Mouse (Mus musculus) retina, adult 2 months (tissue): ENCODE data around the gene Cdca5.

Source experiments
- DNase-seq: peaks from one replicate; pipeline ENCODE4 v3.0.0-alpha.2; 2012; ENCODE audit warnings: low read depth, low spot score

Cdca5 gene

DNA sequence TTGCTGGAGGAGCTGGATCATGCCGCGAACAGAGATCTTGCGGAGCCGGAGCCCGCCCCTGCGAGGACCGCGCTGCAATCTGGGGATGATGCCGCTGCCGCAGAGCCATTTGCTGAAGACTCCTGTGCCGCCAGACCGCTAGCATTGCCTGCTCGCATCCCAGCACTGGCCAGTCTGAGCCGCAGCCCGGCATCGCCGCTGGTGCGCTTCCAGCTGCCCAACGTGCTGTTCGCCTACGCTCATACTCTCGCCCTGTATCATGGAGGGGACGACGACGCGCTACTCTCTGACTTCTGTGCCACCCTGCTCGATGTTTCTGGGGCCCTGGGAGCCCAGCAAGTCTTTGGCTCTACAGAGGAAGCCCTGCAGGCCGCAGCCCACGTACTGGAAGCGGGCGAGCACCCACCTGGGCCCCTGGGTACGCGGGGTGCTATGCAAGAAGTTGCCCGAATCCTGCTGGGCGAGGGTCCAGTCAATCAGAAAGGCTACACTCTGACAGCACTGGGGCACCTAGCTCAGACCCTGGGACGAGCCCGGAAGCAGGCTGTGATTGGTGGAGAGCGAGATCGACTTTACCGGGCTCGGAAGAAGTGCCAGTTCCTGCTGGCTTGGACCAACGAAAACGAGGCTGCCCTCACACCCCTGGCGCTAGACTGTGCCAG is 23.0 kb upstream of the Cdca5 start:
- DNase-seq = no peak

DNA sequence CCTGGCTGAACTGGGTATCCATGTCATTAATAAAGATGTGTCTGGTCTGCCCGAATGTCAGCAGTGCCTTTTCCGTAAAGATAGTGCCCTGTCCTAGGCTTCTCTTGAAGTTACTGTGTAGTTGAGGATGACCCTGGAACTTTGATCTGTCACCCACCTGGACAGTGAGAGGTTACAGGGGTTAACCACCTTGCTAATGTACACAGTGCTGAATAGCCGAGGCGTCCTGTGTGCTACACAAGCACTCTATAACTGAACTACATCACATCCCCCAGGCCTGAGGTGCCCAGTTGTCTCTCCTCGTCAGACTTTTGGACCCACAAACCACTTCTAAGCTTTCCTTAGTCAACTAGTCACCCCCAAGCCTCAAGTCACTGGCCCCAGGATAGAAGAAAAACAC is 22.4 kb upstream of the Cdca5 start:
- no peak for DNase-seq

DNA sequence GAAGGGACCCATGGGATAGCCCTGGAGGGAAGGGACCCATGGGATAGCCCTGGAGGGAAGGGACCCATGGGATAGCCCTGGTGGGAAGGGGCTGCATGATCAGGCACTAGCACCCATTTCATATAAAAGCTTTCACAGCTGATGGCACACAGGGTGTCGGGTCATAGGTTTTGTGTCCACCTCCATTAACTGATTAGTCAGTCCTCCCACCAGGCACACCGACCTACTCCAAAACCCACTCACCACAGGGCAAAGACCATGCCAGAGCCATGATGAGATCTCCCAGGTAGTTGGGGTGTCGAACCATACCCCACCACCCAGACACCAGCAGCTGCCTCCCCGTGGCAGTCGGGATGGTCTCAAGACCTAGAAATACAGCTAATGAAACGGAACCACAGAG is 21.7 kb upstream of the Cdca5 start:
- DNase-seq = no peak

DNA sequence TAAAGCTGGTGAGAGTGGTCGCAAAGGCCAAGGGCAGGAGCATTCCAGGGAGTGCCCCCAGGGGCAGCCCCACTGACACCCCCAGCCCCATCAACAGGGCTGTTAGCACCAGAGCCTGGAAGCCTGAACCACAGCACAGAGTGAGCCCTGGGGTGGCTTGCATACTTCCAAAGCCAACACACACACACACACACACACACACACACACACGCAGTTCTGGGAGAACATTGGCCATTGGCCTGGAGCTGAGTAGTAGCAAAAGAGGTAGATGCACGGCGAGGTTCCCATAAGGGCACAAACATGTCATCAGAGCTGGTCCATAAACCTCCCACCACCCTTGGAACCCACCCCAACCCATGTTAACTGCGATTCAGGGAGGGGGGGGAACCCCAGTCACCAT is 18.2 kb upstream of the Cdca5 start:
- no peak for DNase-seq

DNA sequence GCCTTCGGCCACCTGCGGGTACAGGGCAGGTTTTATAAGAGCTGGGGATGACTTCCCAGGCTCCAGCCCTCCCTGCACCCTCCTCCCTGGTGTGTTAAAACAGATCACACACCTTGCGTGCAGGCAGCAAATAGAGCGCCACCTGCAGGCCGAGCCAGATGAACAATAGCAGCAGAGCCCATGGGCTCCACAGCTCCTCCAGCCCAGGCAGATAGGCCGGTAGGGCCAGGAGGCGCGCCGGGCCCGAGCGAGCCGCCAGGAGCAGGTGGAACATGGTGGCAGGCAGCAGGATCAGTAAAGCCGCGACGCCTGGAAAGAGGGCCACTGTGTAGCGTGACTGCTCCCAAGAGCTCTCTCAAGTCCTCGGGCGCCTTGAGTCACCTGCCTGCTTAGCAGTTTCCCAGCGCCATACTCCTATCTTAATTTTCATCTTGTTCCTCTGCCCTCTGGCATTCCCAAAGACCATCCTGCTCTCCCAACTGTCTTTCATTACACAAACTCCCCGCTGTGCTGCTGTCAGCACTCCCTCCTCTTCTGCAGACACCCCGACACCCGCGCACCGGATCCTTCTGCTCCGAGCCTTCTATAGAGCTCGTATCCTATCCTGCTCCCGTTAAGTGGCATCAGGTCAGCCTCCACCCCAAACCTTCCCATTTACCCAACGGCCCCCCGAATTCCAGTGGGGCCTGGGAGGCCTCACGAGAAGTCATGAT is 17.6 kb upstream of the Cdca5 start:
- DNase-seq = no peak

DNA sequence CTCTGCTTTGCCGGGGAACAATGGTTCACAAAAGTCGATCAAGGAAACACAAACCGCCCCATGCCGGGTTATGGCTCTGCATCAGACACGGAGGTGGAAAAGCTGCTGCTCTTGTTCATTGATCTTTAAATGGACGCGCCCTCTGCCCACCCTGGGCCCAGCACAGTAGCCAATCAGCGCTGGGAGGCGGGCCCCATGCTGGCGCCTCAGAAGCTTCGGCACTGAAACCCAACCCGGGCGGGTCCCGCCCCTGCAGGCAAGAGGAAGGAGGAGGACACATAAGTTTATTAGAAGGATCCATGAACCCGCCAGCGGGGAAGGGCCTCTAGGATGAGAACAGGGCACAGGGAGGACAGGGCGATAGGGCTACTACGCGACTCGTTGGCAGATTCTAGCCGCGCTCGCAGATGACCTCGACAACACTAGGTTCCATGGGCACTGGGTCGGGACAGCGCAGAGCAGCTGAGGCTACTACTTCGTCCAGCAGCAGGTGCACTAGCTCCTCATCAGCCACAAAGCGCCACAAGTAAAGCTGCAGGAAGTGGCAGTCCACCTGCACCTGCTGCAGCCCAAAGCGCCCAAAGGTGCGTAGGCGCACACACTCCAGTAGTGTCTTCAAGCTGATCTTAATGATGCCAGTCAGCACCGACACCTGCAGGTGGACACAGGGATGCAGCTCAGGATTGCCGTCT is 16.9 kb upstream of the Cdca5 start, which contains the start of gene Tm7sf2:
TSS of gene Tm7sf2 (minus strand) at position 650 of the 692 bp plus-strand sequence.
- DNase-seq = no peak

DNA sequence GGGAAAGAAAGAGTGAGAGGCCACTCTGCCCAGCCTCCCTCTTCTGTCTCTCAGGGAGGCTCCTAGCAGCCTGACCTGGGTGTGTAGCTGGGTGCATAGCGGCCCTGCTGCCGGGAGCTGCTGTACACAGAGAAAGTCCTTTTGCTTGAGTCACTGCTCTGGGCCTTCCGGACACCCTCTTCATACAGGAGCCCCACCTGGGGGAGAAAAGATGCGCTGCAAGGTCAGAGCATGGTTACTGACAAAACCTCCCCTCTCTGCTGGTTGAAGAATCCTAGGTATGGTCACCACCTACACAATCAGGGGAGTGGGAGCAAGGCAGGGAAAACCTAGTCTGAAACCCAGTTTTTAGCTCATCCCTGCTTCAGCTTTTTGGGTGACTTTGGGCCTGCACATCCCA is 15.8 kb upstream of the Cdca5 start:
- DNase-seq = no peak

DNA sequence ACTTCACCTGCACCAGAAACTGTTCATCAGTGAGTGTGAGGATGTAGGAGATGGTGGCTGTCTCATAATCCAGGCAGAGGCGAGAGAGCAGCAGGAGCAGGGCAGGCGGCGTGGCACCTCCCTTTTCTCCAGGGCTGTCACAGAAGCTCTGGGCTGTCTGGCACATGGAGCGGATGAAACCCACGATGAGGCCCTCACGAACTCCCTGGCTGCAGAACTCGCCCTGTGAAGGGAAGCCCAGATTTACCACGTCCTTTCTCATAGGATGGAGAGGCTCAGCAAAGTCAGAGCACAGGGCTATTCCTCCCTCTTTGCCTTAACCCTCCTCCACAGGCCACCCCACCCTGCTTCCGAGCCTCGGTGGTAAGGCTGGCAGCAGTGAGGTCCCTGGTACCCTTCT is 14.9 kb upstream of the Cdca5 start:
- DNase-seq = no peak

DNA sequence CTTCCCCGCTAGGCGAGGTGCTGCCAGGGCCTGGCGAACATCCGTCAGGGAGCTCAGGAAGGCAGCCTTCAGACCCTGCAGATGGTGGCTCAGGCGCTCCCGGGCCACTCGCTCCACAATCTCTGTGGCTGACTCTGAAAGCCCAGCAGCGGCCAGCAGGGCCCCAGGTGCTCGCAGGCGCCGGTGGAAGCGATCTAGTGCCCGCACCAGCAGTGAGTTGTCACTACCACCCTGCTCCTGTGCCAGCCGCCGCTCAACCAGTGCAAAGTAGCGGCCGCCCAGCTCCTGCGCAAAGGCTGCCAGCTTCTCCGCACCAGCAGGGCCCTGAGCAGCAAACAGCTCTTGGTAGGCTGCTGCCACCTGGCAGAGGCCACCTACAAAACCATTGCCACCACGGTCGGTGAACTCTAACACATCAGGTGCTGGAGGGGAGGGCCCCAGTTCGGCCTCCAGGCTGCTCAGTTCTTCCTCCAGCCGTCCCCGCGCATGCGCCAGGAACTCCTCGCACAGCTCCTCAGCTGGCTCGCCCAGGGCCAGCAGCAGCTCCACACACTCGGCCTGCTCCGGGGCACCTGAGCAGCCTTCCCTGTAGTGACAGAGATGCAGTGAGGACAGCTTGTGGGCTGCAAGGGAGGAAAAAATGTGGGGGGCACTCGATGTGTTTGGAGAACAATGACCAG is 14.1 kb upstream of the Cdca5 start:
- DNase-seq = no peak

DNA sequence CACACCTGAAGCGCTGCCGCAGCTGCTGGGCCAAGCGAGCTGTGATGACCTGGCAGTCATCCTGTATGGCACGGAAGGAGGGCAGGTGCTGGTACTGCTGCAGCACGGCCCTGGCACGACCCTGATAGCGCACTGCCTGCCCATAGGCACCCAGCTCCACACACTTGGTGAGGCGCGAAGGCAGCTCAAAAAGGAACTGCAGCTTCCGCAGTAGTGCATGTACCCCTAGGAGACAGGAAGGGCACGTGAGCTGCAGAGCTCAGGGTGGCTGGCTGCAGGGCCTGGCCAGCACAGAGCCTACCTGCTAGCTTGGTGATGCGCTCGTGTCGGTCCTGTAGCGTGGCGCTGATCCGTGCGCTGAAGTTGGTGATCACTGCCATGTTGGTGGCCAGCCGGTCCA is 13.5 kb upstream of the Cdca5 start:
- DNase-seq = no peak

DNA sequence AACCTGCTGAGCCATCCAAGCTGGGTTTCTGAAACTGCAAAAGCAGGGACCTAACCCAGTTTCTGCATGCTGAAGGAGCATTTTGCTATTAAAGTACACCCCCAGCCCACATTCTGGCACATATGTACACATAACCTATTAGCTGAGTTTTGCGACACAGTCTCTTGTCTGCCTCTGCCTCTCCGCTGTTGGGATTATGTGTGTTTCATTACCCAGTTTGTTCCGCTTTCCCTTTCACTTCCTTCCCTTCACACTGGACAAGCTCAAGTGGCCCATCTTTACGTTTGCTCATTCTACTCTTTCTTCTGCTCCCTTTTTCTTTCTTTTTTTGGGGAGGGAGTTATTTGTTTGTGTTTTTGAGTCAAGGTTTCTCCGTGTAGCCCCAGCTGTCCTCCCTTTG is 10.9 kb upstream of the Cdca5 start:
- no peak for DNase-seq

DNA sequence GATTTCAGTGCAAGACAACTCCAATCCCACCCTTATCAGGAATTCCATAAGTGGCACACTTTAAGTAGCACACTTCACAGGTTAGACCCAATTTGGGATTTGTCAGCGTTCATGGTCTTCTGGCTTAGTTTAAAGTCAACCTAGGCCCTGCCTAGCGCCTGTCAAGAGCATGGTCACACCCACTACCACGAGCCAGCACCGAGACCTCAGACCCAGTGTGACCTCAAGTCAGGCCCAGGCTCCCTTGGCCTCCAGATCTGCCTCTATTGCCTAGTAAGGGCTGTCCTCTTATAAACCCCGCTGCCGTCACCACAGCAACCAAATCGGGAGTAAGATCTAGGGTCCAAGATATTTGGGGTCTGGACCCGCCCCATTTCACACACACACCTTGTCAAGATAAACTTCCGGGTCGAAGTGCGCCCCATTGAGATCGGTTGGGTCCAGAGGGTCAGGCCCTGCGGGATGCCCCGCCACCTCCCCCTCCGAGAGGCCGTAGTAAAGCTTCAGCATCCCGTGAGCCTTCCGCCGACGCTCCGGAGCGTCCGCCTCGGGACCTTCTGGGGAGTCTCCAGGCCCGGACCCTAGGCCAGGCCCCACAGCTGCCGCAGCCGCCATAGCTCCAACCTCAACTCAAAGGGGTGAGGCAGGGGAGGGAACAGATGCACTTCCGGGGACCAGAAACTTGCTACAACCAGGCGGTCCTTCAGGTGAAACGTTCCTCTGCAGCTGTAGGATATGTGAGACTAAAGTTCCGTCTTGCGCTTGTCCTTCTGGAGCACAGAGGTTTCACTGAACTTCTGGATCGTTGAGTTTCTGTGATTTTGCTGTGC is 8.0 kb upstream of the Cdca5 start, which contains the start of gene Vps51:
TSS of gene Vps51 (minus strand) at position 668 of the 830 bp plus-strand sequence.
- peak; percentile 90 for DNase-seq

DNA sequence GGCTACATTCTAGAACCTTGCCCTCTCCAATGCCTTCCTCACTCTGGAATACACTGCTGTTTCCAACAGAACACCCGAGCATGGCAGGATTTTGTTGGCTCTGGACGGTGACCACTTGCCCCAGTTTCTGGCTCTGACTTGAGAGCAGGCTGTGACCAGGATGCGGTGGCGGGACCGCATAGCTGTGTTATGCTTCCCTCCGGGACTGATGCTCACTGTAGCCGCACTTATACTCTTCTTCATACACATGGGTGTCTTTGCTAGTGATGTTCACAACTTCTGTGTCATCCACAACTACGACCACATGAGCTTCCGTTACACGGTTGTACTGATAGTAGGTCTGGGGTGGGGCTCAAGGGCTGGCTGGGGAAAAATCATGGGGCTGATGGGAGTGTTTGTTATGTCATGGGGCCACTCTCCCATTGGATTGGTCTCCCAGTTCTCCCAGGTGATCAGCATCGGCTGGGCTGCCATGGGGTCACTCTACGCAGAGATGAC is 4.8 kb upstream of the Cdca5 start, which contains the start of gene Tmem262:
TSS of gene Tmem262 (plus strand) at position 51 of the 498 bp plus-strand sequence.
- DNase-seq = no peak

DNA sequence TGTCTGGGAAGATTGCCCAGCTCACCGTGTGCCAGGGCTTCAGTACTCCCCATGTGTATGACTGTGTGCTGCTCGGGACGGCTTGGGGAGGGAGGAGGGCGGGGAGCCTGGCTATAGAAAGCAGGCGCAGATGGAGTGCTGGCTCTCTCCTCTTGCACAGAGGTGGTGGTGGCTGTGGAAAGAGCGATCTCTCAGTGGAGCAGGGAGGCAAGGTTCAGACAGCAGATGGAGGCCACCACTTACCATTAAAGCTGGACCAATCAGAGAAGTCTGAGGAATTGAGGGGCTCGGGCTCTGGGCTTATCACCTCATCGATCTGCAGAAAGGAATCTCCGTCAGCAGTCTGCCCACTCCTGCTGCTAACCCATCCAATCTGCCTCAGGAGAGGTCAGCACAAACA is 2.6 kb upstream of the Cdca5 start, which contains the start of gene Gm28374:
TSS of gene Gm28374 (minus strand) at position 101 of the 400 bp plus-strand sequence.
- DNase-seq = no peak

DNA sequence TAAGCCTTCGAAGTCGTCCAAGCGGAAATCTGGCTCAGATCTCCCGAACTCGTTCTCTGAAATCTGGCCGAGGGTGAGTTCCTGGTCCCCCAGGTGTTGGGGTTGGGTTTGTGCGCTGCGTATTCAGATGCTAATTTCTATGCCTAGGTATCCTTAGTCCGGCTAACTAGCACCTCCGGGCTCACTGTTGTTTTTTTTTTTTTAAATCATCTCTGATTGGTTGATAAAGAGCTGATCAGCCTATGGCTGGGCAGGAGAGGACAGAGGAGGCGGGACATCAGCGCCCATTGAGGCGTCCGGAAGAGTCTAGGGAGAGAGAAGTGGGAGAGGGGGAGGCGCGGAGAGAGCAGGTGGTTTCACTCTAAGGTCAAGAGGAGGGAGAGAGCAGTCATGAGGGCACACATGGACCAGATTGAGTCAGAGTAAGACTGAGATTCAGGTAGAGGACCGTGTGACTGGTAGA is 665 bp downstream of the Cdca5 start:
- no peak for DNase-seq

DNA sequence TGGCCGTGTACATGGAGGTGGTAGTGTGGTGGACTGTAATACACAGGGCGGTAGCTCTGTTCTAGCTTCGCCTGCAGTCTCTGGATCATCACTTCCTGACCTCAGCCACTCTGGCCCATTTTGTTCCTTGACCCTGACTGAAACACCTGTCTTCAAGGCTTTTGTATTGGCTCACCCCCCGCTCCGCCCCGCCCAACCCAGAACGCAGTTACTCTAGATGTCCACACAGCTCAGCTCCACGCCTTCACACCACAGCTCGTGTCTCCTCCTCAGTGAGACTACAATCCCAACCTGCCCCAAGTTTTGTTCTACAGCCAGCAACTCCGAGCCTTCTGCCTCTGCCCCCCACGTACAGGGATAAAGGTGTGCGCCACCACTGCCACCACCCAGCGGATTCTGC is 4.1 kb downstream of the Cdca5 start:
- DNase-seq = no peak

DNA sequence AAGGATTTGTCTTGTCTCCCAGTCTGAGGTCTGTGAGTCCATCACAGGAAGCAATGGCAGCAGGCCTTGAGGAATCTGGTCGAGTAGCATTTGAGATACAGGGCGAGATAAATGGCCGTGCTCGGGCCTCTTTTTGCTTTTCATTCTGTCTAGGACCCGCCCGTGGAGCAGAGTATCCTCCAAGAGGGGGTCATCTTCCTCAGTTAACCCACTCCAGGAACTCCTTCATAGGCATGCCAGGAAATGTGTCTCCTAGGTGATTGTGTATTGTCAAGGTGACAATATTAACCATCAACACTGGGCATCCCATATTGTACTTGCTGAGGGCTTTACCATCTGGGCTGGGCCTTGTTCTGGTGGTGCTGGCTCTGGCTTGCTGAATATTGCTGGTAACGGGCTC is 9.3 kb downstream of the Cdca5 start, which contains the start of gene AC131692.1:
TSS of gene AC131692.1 (plus strand) at position 301 of the 400 bp plus-strand sequence.
- DNase-seq = no peak

DNA sequence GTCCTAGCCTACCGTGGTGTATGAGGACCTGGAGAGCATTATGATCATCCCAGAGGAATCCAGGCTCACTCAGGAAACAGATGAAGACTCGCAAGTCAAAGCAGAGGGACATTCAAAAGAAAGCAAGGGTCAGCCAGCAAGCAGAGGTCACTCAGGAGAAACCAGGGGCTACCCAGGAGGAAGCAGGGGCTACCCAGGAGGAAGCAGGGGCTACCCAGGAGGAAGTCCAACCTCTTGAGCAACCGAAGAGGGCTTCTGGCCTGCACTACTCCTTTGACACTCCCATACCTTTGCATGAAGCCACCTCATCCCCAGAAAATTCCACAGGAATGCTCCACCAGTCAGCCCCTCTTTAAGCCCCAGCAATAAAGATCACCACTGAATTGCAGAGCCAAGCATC is 13.1 kb downstream of the Cdca5 start:
- DNase-seq = no peak

DNA sequence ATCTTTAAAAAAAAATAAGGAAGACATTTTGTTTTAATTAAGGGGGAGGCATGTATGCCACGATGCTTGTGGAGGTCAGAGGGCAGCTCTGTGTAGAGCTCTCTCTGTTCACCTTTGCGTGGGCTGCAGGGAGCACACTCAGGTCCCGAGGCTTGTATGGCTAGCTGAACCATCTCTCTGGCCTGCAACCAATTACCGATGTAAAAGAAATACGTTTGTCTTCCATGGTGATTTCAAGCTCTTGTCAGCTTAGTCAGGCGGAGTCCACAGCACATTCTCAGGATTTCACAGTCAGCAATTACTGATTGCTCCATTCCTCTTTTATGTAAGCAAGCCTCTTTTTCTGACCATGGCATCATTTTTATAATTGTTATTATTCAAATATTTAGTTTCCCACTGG is 16.4 kb downstream of the Cdca5 start:
- DNase-seq = no peak

DNA sequence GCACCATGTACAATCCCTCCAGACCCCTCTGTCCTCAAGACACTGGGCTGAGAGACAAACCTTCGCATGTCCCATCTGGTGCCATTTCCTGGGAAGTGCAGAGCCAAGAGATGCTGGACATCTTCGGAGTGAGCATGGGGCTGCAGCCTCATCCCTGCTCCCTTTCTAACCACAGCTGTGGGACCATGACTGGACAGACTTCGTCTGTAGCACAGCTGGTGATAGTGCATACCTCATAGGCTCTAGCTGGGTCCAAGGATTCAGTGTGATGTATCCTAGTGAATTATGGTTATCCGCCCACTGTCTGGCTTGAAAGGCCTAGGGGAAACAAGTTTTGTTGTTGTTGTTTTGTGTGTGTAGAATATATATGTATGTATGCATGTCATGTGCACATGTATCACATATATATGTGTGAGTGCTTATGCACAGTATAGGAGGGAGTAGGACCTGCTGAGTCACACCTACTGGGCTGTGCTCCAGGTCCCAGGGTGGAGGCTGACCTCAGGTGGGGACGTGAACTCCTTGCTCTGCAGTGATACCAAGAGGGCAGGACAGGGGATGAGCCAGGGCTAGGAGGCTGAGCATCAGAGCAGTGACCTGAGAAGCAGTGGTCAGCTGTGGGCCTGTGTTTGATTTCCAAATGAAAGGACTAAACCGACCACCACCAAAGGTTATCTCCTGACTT is 17.5 kb downstream of the Cdca5 start:
- DNase-seq = no peak
